Mouse (Mus musculus): ENCODE measurements around the gene Mafg.

Gene Mafg

DNA sequence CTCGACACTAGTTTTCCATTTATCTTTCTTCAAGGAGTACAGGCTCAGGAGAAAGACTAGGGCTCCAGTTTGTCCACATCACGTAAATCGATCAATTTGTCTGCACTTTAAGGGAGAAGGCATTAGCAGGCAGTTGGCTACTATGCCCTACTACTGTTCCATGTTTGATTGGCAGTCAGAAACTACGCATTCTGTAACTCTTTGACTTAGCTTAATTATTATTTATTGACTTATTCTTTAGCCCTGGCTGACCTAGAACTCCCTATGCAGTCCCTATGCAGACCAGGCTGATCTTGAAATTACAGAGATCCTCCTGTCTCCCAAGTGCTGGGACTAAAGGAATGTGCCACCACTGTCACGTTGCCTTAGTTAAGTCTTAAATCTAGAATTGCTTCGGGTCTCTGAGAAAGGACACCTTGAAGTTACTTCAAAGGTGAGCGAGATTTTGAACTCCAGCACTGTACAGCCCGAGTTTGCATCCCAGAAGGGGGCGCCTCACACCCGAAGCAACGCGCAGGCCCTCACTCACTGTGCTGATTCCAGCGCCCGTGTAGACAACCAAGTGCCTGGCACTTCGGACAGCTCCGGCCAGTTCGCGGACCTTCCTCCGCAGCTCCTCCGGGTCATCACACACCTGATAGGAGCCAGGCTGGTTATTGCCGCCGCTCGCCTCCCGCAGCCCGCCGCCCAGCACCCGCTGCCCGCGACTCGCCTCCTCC, 9.3 kb downstream of the Mafg start:
- no peak for DNase-seq (ENCODE audit: low spot score in 2 of 2)

GRCm38 (mm10) chr11:120622805-120623204, 10.6 kb downstream of the Mafg start:
- DNase-seq (ENCODE audit: low spot score in 2 of 2), result no peak

DNA sequence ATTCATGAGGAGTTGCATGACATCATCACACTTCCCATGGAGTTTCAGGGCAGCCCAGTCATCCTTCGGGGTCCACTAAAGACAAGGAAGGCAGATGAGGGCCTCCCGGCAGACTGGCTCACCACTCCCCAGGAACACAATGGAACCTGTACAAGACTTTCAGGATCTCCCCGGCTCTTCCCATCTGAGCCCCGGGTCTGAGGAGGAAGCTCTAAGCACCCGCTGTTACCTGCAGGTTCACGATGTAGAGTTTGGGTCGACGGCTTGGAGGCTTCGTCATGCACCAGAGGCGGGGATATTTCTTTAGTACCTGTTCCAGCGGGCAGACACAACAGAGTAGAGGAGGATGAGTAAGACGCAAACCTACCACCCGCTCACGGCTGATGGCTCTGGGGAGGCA, 13.2 kb downstream of the Mafg start:
- DNase-seq (ENCODE audit: low spot score in 2 of 2), result no peak

DNA sequence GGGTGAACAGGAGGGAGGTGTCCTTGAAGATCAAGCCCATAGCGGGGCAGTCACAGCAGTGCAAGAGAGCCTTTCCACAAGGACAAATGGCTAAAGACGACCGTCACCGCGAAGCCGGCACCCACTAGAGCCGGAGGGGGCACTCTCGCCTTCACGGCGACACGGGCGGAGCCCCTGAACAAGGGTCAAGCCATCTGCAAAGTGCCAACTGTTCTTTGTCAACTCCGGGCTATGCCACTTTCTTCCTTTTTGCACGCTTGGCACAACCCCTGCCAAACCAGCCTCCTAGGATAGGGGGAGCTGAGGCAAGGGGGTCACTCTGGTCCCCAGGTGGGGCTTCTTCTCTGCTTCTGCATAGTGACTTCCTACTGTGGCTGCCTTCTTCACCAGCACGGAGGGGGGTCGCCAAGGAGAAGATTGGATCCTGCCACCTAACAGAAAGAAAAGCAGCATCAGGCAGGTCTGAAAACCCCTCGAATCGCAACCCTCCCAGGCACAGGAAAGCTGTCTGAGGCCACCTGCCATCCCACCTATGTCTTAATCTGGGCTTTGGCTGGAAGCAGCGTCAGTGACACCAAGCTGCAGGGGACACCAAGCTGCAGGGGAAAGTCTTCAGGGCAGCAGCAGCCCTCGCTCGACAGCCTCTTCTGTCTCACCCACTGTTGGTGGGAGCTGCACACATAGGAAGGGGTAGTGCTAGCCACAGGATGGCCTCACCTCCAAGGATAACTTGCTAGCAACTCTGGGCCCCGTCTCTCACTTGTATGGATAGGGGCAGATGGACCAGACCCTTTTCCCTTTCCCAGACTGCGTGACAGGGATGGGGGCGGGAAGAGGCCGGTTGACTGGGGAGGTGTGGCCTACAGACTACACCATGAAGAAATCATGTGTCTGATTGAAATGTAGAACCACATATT, 14.5 kb downstream of the Mafg start:
- DNase-seq (ENCODE audit: low spot score in 2 of 2), result no peak

- peak; percentile 85 to 86 for DNase-seq (ENCODE audit: low spot score in 2 of 2)
These were observed 15.8 kb downstream of the Mafg start, which contains the start of gene Pcyt2 for GRCm38 (mm10) chr11:120617519-120618112. Gene Pcyt2, minus strand, starts transcription at chr11:120617936.

- no peak for DNase-seq (ENCODE audit: low spot score in 2 of 2)
These were observed 16.6 kb downstream of the Mafg start for GRCm38 (mm10) chr11:120616617-120617294.

DNA sequence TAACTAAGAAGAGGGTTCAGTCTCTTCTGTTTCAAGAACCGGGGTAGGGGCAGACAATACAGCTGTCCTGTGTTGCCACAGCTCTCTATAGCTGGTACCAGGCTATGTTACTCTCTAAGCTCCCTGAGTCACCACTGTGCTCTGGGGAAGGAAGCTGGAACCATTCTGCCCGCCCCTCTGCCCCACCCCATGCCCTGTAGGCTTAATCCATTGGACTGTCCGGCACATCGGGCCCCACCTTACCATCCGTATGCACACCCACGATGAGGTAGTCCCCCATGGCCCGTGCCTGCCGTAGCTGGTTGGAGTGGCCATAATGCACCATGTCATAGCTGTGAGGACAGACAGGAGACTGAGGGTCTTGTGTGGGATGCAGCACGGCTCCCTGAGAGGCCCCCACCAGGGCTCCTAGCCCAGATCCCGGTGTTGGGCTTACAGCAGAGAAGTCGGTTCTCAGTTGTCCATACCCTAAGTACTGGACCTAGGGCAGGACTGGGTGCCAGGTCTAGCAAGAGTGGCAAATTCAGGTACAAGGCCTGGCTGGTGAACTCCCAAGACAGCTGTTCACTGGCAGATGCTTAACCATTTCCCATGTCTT, 17.7 kb downstream of the Mafg start:
- no peak for DNase-seq (ENCODE audit: low spot score in 2 of 2)

DNA sequence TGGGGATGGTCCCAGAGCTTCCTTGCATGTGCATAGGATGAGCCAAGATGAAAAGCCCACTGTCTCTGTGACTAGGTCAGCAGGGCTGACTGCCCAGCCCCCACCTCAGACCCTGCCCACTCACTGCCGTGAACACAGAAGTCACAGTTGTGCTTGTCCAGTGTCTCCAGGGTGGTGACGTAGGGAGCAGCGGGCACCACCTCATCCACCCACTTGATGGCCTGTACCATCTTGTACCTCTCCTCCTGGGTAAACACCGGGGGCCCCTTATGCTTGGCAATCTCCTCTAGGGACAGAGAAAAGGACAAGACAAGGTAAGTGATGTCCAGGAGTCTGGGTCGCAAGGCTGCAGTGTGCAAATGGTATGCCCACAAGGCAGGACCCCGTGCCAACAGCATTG, 18.2 kb downstream of the Mafg start:
- DNase-seq (ENCODE audit: low spot score in 2 of 2), result no peak

DNA sequence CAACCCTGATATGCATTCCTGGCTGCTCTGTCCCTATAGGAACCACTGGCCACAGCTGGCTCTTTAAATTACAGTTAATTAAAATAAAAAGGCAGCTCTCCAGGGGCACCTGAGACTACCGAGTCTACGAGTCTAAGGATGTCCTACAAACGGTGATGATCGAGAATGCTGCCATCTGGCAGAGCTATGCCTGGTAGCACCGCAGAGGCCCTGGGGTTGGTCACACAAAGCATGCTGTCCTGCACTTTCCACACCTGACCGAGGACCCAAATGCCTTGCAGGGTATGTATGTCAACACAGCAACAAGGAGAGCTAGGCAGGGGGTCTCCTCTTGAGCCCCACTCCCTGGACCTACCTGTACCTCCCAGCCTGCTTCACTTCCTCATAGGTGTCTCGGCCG, 19.4 kb downstream of the Mafg start:
- no peak for DNase-seq (ENCODE audit: low spot score in 2 of 2)

GRCm38 (mm10) chr11:120613481-120613972, 19.9 kb downstream of the Mafg start:
- no peak for DNase-seq (ENCODE audit: low spot score in 2 of 2)

DNA sequence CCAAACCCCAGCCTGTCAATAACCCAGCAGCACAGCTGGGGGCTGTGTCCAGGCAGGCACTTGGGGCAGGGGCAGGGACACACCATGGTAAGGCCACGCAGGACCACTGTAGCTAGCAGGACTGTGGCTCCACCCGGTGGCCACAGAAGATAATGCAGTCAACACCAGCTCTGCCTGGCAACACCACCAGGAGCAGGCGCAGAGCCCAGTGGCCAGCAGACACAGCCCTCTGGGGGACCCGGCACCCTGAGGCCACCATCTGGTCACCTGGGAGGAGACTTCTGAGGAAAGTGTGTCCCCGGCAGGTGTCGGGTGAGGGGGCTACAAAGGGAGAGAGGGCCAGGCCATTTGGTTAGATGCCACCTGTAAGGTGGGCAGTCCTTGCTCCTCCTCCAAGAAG, 20.6 kb downstream of the Mafg start:
- peak; percentile 57 to 65 for DNase-seq (ENCODE audit: low spot score in 2 of 2)

- DNase-seq (ENCODE audit: low spot score in 2 of 2), result no peak
These were observed 22.8 kb downstream of the Mafg start for GRCm38 (mm10) chr11:120610477-120611046.

- DNase-seq (ENCODE audit: low spot score in 2 of 2), result no peak
These were observed 24.1 kb downstream of the Mafg start for GRCm38 (mm10) chr11:120609250-120609649.

GRCm38 (mm10) chr11:120608241-120609034, 25.0 kb downstream of the Mafg start, which contains the start of gene Npb:
Gene Npb, plus strand, starts transcription at chr11:120608477.
- no peak for DNase-seq (ENCODE audit: low spot score in 2 of 2)

- no peak for DNase-seq (ENCODE audit: low spot score in 2 of 2)
These were observed 26.6 kb downstream of the Mafg start for GRCm38 (mm10) chr11:120606764-120607163.

- no peak for DNase-seq (ENCODE audit: low spot score in 2 of 2)
These were observed 27.7 kb downstream of the Mafg start for GRCm38 (mm10) chr11:120605667-120606066.

GRCm38 (mm10) chr11:120603545-120603944, 29.9 kb downstream of the Mafg start:
- DNase-seq (ENCODE audit: low spot score in 2 of 2), result no peak

DNA sequence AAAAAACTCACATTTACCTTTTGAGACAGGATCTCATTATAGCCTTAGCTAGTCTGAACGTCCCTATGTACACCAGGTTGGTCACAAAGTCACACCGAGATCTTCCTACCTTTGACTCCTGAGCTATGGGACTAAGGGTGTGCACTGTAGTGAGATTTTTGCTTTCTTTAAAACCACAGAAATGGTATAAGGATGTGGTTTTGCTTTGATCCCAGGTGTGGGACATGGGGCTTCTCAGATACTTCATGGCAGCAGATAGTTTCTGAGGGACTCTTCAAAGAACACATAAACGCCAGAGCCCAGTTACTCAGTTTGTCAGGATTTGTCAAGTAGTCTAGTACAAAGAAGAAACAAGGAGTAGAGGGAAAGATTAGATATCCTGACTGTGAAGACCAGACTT, 32.7 kb downstream of the Mafg start:
- no peak for DNase-seq (ENCODE audit: low spot score in 2 of 2)

GRCm38 (mm10) chr11:120598990-120599549, 34.3 kb downstream of the Mafg start:
- DNase-seq (ENCODE audit: low spot score in 2 of 2), result no peak

Measured in heart, adult 9 months (tissue).